Mouse (Mus musculus) hindbrain, embryonic 11.5 days (tissue): ENCODE results near the gene Sike1. TPM values are rescaled to one million over a fixed set of nuclear protein-coding genes. Genes with fewer than 3 reads are reported as not detected.

Source experiments
- ATAC-seq: fragments of 200-750 bp; cut with Nextera tagmentation; 2 replicates; pipeline ENCODE4 v1.8.0; 2017; ENCODE audit warnings: mild to moderate bottlenecking, moderate TSS enrichment, moderate library complexity; ENCODE audit not compliant: low FRiP score
- DNase-seq: peaks from one replicate; pipeline ENCODE4 v3.0.0-alpha.2; 2015; ENCODE audit warnings: low spot score
- H3K27ac ChIP-seq: fragments of 300-500 bp; sonication (generic); 2 replicates; pipeline ENCODE4 v1.5.1; 2014; ENCODE audit warnings: mild to moderate bottlenecking, low read depth, low read length
- H3K27me3 ChIP-seq: fragments of 300-500 bp; sonication (generic); 2 replicates; pipeline ENCODE4 v1.6.1; 2014; ENCODE audit warnings: mild to moderate bottlenecking, low read length, moderate library complexity, mixed read lengths; ENCODE audit not compliant: control insufficient read depth, insufficient read depth
- H3K36me3 ChIP-seq: fragments of 300-500 bp; sonication (generic); 2 replicates; pipeline ENCODE4 v1.6.1; 2014; ENCODE audit warnings: mild to moderate bottlenecking, low read length, moderate library complexity, mixed read lengths; ENCODE audit not compliant: control insufficient read depth, insufficient read depth
- H3K4me1 ChIP-seq: fragments of 300-500 bp; sonication (generic); replicated peaks from 2 replicates; pipeline ENCODE4 v1.6.1; 2014; ENCODE audit warnings: low read length, mixed read lengths; ENCODE audit not compliant: control insufficient read depth, insufficient read depth
- H3K4me2 ChIP-seq: fragments of 300-500 bp; sonication (generic); replicated peaks from 2 replicates; pipeline ENCODE4 v1.6.1; 2014; ENCODE audit warnings: mild to moderate bottlenecking, low read depth, low read length
- H3K4me3 ChIP-seq: fragments of 300-500 bp; sonication (generic); 2 replicates; pipeline ENCODE4 v1.5.1; 2014; ENCODE audit warnings: low read depth, low read length
- H3K9ac ChIP-seq: fragments of 300-500 bp; sonication (generic); 2 replicates; pipeline ENCODE4 v1.6.1; 2014; ENCODE audit warnings: low read depth, low read length
- H3K9me3 ChIP-seq: fragments of 300-500 bp; sonication (generic); 2 replicates; pipeline ENCODE4 v1.6.1; 2016; ENCODE audit warnings: low read length; ENCODE audit not compliant: control insufficient read depth
- WGBS: fragments of 180-500 bp; shearing (Covaris S2); extraction: QIAGEN DNeasy Blood & Tissue Kit; methylation state at CpG from one replicate; pipeline ENCODE4 v1.1.7; 2014; 5-methylcytosine and 5-hydroxymethylcytosine counted together
- polyA plus RNA-seq: library from polyadenylated mRNA; unstranded; fragments of >200 nt; fragmentation: Nextera tagmentation; extraction: Ambion mirVana; gene quantifications from 2 replicates; pipeline ENCODE4 v1.2.1, GENCODE M21; 2014

The Sike1 gene
- 103 and 104 TPM in 2 replicates for polyA plus RNA-seq

DNA sequence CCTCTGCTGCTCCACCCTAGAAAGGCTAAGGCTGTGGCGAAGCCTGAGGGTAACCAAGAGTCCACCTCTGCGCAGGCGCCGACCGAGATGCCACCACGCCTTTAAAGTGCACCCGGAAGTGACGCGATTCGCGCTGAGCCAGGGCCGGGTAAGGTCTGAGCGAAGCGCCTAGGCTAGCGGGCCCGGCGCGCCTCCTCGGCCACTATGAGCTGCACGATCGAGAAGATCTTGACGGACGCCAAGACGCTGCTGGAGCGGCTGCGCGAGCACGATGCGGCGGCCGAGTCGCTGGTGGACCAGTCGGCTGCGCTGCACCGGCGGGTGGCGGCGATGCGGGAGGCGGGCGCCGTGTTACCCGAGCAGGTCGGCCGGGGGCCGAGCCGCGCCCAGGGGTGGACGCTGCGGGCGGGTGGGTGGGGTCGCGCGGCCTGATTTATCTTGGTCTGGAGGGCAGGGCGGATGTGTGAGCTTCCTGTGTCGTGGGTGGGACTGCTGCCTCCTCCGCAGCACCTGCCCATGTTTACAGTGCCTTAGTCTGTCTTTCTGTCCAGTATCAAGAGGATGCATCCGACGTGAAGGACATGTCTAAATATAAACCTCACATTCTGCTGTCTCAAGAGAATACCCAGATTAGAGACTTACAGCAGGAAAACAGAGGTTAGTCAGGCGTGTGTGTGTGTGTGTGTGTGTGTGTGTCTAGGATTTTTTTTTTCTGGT is at the start of gene Sike1:
Sike1 (plus strand) TSS at position 104 of the 717 bp plus-strand sequence.
- DNase-seq (peak; percentile 95), ATAC-seq (peak; percentile 98)
- WGBS, result 2% methylated on average over 40 of the region's 60 CpGs
- Histone ChIP-seq H3K27me3 (no peaks in the 10 kb centered on the region), H3K9me3 (no peaks in the 10 kb centered on the region; the same call in 1 of the 2 replicates), H3K4me2 (peak within 1 kb of the TSS; percentile 72), H3K9ac (peak within 1 kb of the TSS; percentile 85), H3K36me3 (peaks cover 16% of the 10 kb centered on the region), H3K4me1 (0 out of 2 replicates have a peak, but pooled peaks cover 2% of the 10 kb centered on the region), H3K27ac (peak within 1 kb of the TSS; percentile 87), H3K4me3 (peak within 1 kb of the TSS; percentile 79)

DNA sequence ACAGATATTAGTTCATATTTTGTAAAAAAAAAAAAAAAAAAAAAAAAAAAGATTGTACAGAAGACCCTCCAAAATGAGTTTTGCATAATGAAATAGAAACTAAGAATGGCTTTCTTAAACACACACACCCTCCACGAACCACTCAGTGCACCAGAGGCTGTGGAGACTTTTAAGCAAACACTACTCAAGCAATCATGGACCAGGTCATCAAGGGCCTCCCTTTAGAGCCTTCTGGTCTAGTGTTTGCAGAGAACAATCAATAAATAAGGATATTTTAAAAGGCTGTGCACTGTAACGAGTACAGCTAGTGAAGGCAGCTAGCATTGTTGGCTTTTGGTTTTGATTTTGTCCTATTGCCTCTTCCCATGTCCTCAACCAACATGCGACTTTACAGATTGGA is 49.2 kb upstream of the Sike1 start:
- H3K4me3 ChIP-seq, result no peak overlapping the region
- H3K27ac ChIP-seq, result no peak overlapping the region
- 88% methylated on average over 3 of the region's 3 CpGs for WGBS

DNA sequence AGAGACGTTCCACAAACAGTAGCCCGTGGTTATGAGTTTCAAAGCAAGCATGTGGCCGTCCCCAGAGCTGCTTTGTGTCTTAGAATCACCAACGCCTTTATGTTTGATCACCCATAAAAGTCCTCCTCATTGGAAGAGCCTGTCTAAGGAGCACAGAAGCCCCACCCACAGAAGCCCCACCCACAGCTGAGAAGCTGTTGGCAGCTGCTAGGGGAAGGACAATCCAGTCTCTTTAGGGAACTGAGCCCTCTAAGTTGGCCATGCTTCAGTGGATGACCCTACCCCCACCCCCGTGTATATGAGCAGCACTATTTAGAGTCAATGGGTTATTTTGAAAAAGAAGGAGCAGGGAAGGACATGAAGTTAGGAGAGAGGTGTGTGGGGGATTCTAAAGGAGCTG is 48.6 kb upstream of the Sike1 start:
- no peak overlapping the region for H3K9ac ChIP-seq
- no peak overlapping the region for H3K27ac ChIP-seq
- H3K4me3 ChIP-seq, result no peak overlapping the region
- ATAC-seq, result no peak
- H3K27me3 ChIP-seq, result no peaks in the 10 kb centered on the region
- no peaks in the 10 kb centered on the region for H3K36me3 ChIP-seq
- H3K9me3 ChIP-seq, result no peaks in the 10 kb centered on the region
- no peaks in the 10 kb centered on the region for H3K4me1 ChIP-seq
- 54% methylated on average over 5 of the region's 5 CpGs for WGBS
- no peak overlapping the region for H3K4me2 ChIP-seq
- peak; percentile 12 for DNase-seq

More for the DNA sequence above, 49.2 kb upstream of the Sike1 start:
- Histone ChIP-seq H3K4me1 (no peaks in the 10 kb centered on the region), H3K9me3 (no peaks in the 10 kb centered on the region), H3K9ac (no peak overlapping the region), H3K4me2 (no peak overlapping the region), H3K27me3 (no peaks in the 10 kb centered on the region), H3K36me3 (no peaks in the 10 kb centered on the region)
- ATAC-seq (no peak), DNase-seq (no peak)

DNA sequence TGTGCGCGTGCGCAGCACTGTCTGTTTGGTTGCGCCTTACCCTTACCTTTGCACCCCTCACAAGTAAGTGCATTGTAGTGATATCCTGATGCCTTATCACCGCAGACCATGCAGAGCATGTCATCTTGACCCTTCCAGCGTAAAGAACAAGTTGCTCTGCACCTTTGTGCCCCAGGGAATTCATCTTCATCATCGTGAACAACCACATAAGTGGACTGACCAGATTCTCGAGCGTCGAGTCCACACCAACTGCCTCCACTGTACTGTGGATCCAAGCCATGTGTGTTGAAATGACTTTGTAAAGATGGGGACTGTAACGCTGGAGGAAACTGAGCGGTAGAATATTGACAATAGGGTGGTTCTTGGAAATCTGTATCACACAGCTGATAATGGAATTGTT is 41.0 kb upstream of the Sike1 start:
- Histone ChIP-seq H3K9ac (no peak overlapping the region), H3K9me3 (no peaks in the 10 kb centered on the region), H3K27ac (no peak overlapping the region), H3K4me2 (no peak overlapping the region), H3K4me3 (no peak overlapping the region), H3K4me1 (no peaks in the 10 kb centered on the region), H3K36me3 (no peaks in the 10 kb centered on the region), H3K27me3 (no peaks in the 10 kb centered on the region)
- 91% methylated on average over 12 of the region's 12 CpGs for WGBS
- no peak for ATAC-seq
- DNase-seq, result no peak

DNA sequence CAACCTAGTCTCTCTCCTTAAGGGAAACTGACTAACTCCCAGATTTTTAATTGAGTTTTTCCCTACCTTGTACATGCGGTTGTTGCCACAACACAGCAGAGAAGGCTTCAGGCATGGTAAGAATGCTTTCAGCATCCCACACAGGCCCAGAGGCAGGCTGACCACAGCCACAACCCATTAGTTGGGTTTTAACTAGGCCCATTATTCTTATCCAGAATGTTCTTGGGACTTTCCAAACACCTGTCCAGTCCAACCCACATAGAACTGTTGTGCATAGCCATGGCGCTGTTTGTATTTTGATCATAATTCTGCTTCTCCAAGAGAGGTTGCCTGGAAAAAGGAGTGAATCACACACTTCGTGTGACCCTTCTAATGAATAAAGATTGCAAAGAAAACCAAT is 40.4 kb upstream of the Sike1 start:
- H3K36me3 ChIP-seq, result no peaks in the 10 kb centered on the region
- DNase-seq, result no peak
- H3K27me3 ChIP-seq, result no peaks in the 10 kb centered on the region
- H3K9ac ChIP-seq, result no peak overlapping the region
- H3K4me1 ChIP-seq, result no peaks in the 10 kb centered on the region
- WGBS, result 92% methylated on average over 3 of the region's 3 CpGs
- H3K27ac ChIP-seq, result no peak overlapping the region
- no peak for ATAC-seq
- no peak overlapping the region for H3K4me2 ChIP-seq
- H3K9me3 ChIP-seq, result no peaks in the 10 kb centered on the region
- no peak overlapping the region for H3K4me3 ChIP-seq

DNA sequence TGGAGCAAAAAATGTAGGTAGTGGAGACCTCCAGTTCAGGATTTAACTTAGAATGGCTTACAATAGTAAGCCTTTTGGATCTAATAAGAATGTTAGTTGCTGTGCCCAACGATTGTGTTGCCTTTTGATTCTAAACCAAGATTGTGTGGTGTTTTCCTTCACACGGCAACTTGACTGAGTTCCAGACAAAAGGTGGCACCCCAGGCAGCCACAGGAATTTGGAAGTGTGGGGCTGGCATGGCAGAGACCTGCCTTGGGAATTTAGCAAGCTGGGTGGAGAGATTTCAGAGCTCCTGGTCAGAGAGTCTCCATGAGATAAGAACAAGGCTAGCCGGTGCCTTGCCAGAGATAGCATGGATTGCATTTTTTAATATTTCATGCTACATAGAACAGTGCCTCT is 39.9 kb upstream of the Sike1 start:
- Histone ChIP-seq H3K9ac (no peak overlapping the region), H3K4me1 (no peaks in the 10 kb centered on the region), H3K4me2 (no peak overlapping the region), H3K36me3 (no peaks in the 10 kb centered on the region), H3K27ac (no peak overlapping the region), H3K27me3 (no peaks in the 10 kb centered on the region), H3K9me3 (no peaks in the 10 kb centered on the region), H3K4me3 (no peak overlapping the region)
- DNase-seq, result no peak
- ATAC-seq, result no peak
- WGBS, result 56% methylated on average over 3 of the region's 3 CpGs

DNA sequence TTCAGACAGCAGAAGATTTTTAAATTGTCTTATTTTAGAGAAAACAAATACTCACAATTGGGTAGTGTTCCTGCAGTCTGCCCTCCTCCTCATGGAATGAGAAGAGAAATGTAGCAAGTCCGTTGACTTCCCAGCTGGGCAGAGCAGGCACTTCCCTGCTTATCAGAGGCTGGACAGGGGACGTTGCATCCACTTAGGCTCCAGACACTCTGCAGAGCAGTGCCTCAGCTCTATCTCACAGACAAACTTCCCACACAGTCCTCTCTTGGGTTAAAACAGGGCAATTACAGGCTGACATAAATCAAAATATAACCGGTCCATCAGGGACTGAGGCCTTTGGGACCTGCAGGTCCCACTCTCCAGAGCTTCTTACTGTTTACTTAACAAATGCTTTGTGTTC is 31.5 kb upstream of the Sike1 start, which contains the start of gene Nr1h5:
Nr1h5 (minus strand) TSS at position 101 of the 400 bp plus-strand sequence.
- Histone ChIP-seq H3K9me3 (no peaks in the 10 kb centered on the region), H3K4me3 (no peak within 1 kb of the TSS), H3K36me3 (no peaks in the 10 kb centered on the region), H3K27ac (no peak within 1 kb of the TSS), H3K4me1 (no peaks in the 10 kb centered on the region), H3K27me3 (no peaks in the 10 kb centered on the region), H3K4me2 (no peak within 1 kb of the TSS), H3K9ac (no peak within 1 kb of the TSS)
- ATAC-seq (no peak), DNase-seq (no peak)
- WGBS, result 59% methylated on average over 3 of the region's 3 CpGs

DNA sequence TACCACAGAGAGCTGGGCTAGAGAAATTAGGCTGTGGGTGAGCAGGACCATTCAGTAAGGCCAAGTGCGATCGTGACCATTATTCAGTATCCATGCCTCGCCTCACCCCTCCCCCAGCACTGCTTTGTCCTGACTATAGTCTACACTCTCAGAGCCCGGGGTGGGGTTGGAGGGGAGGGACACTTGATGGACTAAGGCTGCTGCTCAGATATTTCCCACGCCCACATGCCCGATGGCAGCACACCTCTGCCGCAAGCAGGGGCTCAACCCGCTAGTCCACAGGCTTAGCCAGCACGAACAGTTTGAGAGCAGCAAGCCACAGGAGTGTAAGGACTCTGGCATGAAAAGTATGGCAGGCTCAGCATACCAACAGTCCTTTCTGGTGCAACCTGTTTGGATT is 25.4 kb upstream of the Sike1 start:
- Histone ChIP-seq H3K9ac (no peak overlapping the region), H3K4me2 (no peak overlapping the region), H3K27ac (no peak overlapping the region)

DNA sequence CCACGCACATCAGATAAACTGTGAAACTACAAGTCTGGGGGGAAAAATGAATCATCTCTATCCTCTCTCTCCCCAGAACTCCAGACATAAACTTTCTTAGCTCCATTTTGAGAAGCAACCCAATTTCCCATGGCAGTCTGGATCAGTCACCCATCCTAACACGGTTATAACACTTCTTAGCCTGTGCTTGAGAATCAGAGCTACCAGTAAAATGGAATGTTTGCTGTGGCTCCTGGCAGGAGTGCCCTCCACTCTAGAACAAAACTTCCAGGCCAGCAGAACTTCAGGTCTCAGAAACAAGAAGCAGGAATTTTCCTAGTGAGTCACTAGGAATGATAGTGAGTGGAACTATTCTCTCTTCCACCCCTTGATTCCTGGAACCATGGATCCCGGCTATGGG is 25.0 kb upstream of the Sike1 start:
- no peak overlapping the region for H3K27ac ChIP-seq
- H3K4me3 ChIP-seq, result no peak overlapping the region
- no peaks in the 10 kb centered on the region for H3K27me3 ChIP-seq
- H3K4me1 ChIP-seq, result no peaks in the 10 kb centered on the region
- H3K4me2 ChIP-seq, result no peak overlapping the region
- H3K9me3 ChIP-seq, result no peaks in the 10 kb centered on the region
- ATAC-seq (no peak), DNase-seq (no peak)
- no peaks in the 10 kb centered on the region for H3K36me3 ChIP-seq
- H3K9ac ChIP-seq, result no peak overlapping the region
- 83% methylated on average over 3 of the region's 3 CpGs for WGBS

More for the DNA sequence above, 25.4 kb upstream of the Sike1 start:
- Histone ChIP-seq H3K4me1 (no peaks in the 10 kb centered on the region), H3K9me3 (no peaks in the 10 kb centered on the region), H3K4me3 (no peak overlapping the region), H3K36me3 (no peaks in the 10 kb centered on the region), H3K27me3 (no peaks in the 10 kb centered on the region)
- ATAC-seq (peak; percentile 72), DNase-seq (peak; percentile 57)
- WGBS, result 65% methylated on average over 9 of the region's 9 CpGs
